Mouse (Mus musculus): ENCODE measurements around the gene Lyrm1.

DNA sequence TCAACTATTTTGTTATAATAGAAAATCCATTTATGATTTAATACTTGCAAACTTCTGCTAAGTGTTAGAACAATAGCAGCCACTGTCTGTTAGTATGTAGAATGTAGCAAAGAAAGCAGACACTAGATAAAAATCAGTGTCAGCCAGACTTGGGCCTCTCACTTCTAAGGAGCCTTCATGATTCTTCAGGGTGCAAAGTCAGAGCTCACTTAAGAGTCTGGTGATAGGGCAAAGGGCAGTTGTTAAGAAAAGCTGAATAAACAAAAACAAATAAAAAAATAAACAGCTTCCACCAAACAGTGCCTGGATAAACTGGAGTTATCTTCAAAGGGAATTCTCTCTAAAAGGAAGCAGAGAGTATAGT is 34.7 kb upstream of the Lyrm1 start:
- no peak for TF ChIP-seq EP300 (IDR thresholded peaks at IDR 0.05; ENCODE audit: insufficient read depth, low read depth, low read length)
- TF ChIP-seq POLR2A (IDR thresholded peaks at IDR 0.05; ENCODE audit: insufficient read depth, low read depth, low read length): no peak

Measured in heart, adult 2 months (tissue).